Mouse (Mus musculus): ENCODE measurements around the gene Slc12a9. TPM values are rescaled to one million over a fixed set of nuclear protein-coding genes. Genes with fewer than 3 reads are reported as not detected.
A peak's percentile ranks its signal among the peaks of the same experiment; 100 is the strongest.

Gene Slc12a9
- polyA plus RNA-seq, 1 experiment from 2014 or later: 22.9 TPM

DNA sequence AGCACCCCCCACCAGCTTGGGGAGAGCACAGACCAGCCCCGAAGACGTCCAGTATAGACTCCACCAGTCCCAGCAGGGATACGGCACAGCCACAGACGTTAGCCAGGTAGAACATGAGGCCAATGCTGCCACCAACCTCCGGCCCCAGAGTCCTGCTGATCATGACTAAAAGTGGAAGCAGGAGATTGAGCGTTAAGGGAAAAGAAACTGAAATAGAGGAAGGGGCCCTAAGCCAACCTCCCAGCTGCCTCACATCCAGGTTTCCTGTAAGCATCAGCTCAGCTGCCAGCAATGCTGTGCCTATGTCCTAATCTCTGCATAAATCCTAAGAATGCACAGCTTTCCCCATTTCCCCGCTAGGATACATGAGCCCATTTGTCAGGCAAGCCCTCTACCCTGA is 2.5 kb downstream of the Slc12a9 start:
- no peaks in the 10 kb centered on the region for H3K27me3 ChIP-seq
- no peak overlapping the region for H3K9ac ChIP-seq (replicated peaks)
- ATAC-seq (ENCODE audit: low FRiP score, low read depth): no peak
- H3K4me3 ChIP-seq: no peak overlapping the region
- no peak overlapping the region for H3K4me2 ChIP-seq (replicated peaks)
- no peaks in the 10 kb centered on the region for H3K9me3 ChIP-seq
- H3K27ac ChIP-seq (replicated peaks): no peak overlapping the region
- 93% methylated on average over 7 of the region's 7 CpGs for WGBS
- H3K4me1 ChIP-seq: peaks cover 11% of the 10 kb centered on the region
- peaks cover 17% of the 10 kb centered on the region for H3K36me3 ChIP-seq

DNA sequence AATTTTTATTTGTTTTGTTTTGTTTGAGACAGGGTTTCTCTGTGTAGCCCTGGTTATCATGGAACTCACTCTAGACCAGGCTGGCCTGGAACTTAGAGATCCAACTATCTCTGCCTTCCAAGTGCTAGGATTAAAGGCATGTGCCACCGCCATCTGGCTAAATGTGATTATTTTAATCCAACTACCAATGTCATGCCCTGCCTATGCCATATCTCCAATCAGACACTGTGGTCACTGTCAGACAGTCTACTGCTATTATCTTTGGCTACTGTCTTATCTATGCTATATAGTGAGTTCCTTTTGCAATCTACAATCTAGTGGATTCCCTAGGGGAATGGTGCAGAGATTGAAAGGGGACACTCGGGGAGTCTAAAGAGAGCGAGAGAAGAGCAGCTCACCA is 12.4 kb downstream of the Slc12a9 start:
- 93% methylated on average over 3 of the region's 3 CpGs for WGBS
- H3K27me3 ChIP-seq: peaks cover 5% of the 10 kb centered on the region; the same call in 1 of the 2 replicates
- no peak for ATAC-seq (ENCODE audit: low FRiP score, low read depth)
- H3K4me1 ChIP-seq: no peaks in the 10 kb centered on the region
- no peak overlapping the region for H3K9ac ChIP-seq (replicated peaks)
- no peak overlapping the region for H3K4me3 ChIP-seq
- peaks cover 61% of the 10 kb centered on the region for H3K36me3 ChIP-seq
- H3K27ac ChIP-seq (replicated peaks): no peak overlapping the region
- H3K4me2 ChIP-seq (replicated peaks): no peak overlapping the region
- H3K9me3 ChIP-seq: no peaks in the 10 kb centered on the region

DNA sequence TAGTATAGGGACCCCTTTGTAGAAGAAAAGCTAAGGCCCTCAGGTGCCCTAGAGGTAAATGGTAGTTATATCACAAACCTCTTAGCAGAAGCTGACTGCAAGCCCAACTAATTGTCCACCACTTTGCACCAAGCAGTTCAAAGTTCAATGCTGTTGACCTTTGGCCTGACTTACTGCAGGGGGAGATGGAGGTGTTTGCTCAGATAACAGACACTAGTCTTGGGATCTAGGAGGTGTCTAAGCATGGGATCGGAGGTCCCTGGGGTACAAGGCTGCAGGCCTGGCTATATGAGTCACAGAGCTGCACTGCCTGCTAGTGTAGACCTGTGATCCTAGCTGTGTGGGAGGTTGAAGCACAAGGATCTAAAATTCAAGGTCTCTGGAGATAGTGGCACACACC is 14.8 kb downstream of the Slc12a9 start:
- peaks cover 52% of the 10 kb centered on the region for H3K36me3 ChIP-seq
- peaks cover 11% of the 10 kb centered on the region; the same call in 1 of the 2 replicates for H3K27me3 ChIP-seq
- peaks cover 21% of the 10 kb centered on the region for H3K4me1 ChIP-seq
- no peak for ATAC-seq (ENCODE audit: low FRiP score, low read depth)
- no peak overlapping the region for H3K9ac ChIP-seq (replicated peaks)
- WGBS: 89% methylated on average over 1 of the region's 1 CpGs
- H3K27ac ChIP-seq (replicated peaks): no peak overlapping the region
- H3K4me2 ChIP-seq (replicated peaks): no peak overlapping the region
- H3K4me3 ChIP-seq: no peak overlapping the region
- H3K9me3 ChIP-seq: no peaks in the 10 kb centered on the region

DNA sequence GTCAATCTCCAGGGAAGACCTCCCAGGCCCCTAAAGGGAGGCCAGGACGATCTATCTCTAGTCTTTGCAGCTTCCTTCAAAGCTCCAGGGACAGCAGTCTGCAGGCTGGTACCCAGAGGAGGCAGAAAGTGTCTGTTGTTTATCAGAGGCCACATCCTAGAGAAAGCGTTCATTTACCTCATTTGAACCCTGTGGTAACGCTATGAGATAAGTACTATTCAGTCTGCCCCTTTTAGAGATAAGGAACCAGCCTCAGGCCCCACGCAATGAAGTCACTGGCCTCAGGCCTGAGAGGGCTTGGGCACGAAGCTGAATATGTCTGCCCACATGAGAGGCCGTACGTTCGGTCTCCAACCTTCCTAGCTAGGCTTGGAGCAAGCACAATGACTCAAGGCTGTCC is 16.0 kb downstream of the Slc12a9 start:
- 92% methylated on average over 8 of the region's 8 CpGs for WGBS
- H3K9me3 ChIP-seq: no peaks in the 10 kb centered on the region
- no peak overlapping the region for H3K4me3 ChIP-seq
- ATAC-seq (ENCODE audit: low FRiP score, low read depth): no peak
- H3K27me3 ChIP-seq: peaks cover 11% of the 10 kb centered on the region; the same call in 1 of the 2 replicates
- H3K36me3 ChIP-seq: peaks cover 46% of the 10 kb centered on the region
- H3K4me2 ChIP-seq (replicated peaks): no peak overlapping the region
- no peak overlapping the region for H3K9ac ChIP-seq (replicated peaks)
- H3K27ac ChIP-seq (replicated peaks): no peak overlapping the region
- peaks cover 33% of the 10 kb centered on the region for H3K4me1 ChIP-seq

DNA sequence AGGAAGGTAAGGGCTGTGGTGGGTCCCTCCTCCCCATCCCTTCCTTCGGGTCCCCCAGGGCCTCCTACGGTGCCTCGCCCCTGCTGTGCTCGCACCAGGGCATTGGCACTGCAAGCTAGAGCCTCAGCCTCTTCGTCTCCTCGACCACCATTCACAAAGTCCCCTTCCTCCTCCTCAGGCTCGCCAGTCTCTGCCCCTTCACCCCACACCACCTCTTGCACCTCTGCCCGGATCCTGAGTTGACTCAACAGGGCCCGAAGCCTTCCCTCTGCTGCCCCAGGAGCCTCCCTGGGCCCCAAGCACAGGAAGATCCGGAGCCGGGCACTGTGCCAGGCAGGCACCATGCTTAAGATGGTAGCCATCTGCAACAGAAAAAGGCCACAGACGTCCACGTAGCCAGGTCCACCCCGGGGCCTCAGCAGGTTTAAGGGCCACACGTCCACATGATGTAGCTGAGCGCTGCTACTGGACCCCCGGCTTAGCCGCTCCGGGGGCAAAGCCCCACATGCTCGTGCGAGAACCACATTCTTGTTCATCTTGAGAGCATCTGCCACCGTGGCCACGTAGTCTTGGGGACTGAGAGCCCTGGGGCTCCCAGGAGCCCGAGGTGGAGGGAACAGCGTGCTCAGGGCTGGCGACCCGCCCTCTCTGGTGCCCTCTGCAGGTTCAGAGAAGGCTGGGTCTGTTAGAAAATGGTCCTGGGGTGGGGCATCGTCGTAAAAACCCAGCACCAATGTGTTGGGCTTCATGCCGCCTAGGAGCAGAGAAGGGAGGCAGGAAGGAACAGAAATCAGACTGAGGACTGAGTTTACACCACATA is 18.1 kb downstream of the Slc12a9 start:
- H3K4me3 ChIP-seq: no peak overlapping the region
- ATAC-seq (ENCODE audit: low FRiP score, low read depth): no peak; the same call in 1 of the 2 replicates

DNA sequence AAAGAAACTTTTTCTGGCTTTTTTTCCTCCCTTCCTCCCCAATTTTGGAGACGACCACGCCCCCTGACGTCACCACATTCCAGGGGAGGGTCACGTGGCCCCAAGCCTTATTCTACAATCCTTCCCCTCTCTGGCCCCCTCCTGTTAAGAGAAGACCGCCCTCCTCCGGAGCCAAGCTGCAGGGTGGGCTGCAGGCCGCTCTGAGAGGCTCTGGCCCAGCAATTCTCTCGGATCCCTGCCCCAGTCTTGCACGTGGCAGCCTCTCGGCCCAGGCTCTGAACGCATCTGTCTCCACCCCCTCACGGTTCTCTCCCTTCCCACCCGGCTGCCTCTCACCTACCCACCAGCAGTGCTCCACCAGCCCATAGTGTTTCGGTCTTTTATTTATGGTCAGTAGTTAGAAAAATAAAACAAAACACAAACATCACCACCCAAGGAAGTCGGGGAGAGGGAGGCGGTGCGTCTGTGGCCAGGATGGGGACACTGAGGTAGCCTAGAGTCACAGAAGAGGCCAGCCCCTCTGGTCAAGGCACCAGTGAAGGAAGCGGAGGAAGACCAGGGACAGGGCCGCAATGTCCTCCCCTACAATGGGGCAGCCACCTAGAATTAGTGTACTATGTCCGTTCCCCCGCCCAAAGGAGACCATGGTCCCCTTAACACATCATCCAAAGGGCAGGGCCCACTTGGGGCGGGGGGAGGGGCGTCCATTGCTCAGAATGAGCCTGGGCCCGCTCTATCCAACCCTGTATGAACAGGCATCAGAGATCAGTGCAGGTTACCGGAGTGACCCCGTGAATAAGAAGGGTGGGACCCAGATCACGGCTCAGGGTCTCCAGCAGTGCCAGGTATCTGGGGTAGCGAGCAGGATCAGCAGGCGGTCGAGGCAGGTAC is 19.0 kb downstream of the Slc12a9 start, which contains the start of gene Trip6:
TSS of gene Trip6 (minus strand) at position 212 of the 891 bp plus-strand sequence.
- peak within 1 kb of the TSS; percentile 51 for H3K4me3 ChIP-seq
- peak; percentile 88 for ATAC-seq (ENCODE audit: low FRiP score, low read depth)
- 13% methylated on average over 30 of the region's 30 CpGs for WGBS

More for the DNA sequence above, 18.1 kb downstream of the Slc12a9 start:
- Histone ChIP-seq H3K4me2 (replicated peaks) (peak overlapping the region; percentile 73; the same call in 1 of the 2 replicates), H3K27ac (replicated peaks) (peak overlapping the region; percentile 80; the same call in 1 of the 2 replicates), H3K4me1 (peaks cover 40% of the 10 kb centered on the region), H3K27me3 (peaks cover 11% of the 10 kb centered on the region; the same call in 1 of the 2 replicates), H3K9ac (replicated peaks) (peak overlapping the region; percentile 74), H3K36me3 (peaks cover 38% of the 10 kb centered on the region), H3K9me3 (no peaks in the 10 kb centered on the region)
- WGBS: 34% methylated on average over 30 of the region's 30 CpGs

DNA sequence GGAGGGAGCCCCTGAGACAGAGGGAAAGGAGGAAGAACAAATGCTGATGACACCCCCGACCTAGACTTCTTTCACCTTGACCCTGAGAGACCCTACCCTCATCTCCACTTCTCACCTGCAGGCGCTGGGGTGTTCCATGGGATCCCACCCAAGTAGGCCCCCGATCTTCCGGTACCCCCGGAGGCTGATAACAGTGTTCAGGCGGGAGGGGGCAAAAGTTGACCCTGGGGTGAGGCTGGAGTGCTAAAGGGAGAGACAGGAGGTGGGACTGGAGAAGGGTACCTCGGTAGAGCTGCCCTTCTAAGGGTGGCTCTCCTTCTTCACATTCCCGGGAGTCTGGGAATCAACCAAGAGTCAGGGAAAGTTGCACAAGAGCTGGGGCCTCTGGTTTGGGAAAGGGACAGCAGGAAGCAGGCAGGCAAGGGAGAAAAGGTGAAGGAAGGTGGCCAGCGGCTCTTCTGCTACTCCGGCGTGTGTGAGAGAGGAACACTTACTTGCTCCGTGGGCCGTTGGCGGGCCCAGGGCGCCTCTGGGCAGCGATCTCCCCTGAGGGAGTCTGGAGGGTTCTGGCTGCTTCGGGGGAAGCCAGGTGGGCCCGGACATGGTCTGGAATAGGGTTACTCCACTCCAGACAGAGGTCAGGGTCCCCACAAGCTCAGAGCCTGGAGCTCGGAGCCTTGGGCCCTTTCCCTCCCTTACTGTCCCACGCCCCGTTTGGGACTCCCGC is 19.8 kb downstream of the Slc12a9 start:
- Histone ChIP-seq H3K36me3 (peaks cover 40% of the 10 kb centered on the region), H3K4me3 (peak overlapping the region; percentile 51), H3K27me3 (peaks cover 11% of the 10 kb centered on the region; the same call in 1 of the 2 replicates), H3K27ac (replicated peaks) (peak overlapping the region; percentile 80), H3K9me3 (no peaks in the 10 kb centered on the region), H3K4me1 (peaks cover 40% of the 10 kb centered on the region), H3K4me2 (replicated peaks) (peak overlapping the region; percentile 73), H3K9ac (replicated peaks) (peak overlapping the region; percentile 74)
- ATAC-seq (ENCODE audit: low FRiP score, low read depth): peak; percentile 61
- WGBS: 3% methylated on average over 22 of the region's 22 CpGs

More for the DNA sequence above, 19.0 kb downstream of the Slc12a9 start, which contains the start of gene Trip6:
- Histone ChIP-seq H3K9ac (replicated peaks) (peak within 1 kb of the TSS; percentile 74), H3K27ac (replicated peaks) (peak within 1 kb of the TSS; percentile 80), H3K9me3 (no peaks in the 10 kb centered on the region), H3K36me3 (peaks cover 38% of the 10 kb centered on the region), H3K4me2 (replicated peaks) (peak within 1 kb of the TSS; percentile 73), H3K27me3 (peaks cover 11% of the 10 kb centered on the region; the same call in 1 of the 2 replicates), H3K4me1 (peaks cover 40% of the 10 kb centered on the region)

DNA sequence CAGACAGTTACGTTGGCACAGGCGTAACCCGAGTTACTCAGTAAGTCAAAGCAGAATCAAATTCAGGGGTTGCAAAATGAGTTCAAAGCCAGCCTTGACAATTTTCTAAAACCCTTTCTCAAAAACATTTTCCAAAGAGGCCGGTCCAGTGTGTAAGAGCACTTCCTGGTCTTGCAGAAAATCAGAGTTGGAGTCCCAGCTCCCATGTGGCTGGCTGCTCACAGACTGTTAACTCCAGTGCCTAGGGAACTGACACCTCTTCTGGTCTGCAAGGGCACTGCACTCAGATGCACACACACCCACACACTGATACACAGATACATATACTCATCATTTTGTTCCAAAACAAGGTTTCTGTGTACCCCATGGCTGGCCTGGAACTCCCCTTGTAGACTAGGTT is 25.0 kb downstream of the Slc12a9 start:
- Histone ChIP-seq H3K27ac (replicated peaks) (peak overlapping the region; percentile 96; the same call in 1 of the 2 replicates), H3K27me3 (no peaks in the 10 kb centered on the region), H3K4me3 (peak overlapping the region; percentile 94), H3K4me1 (peaks cover 44% of the 10 kb centered on the region), H3K4me2 (replicated peaks) (peak overlapping the region; percentile 67), H3K9me3 (no peaks in the 10 kb centered on the region), H3K36me3 (peaks cover 45% of the 10 kb centered on the region), H3K9ac (replicated peaks) (peak overlapping the region; percentile 94)
- WGBS: 98% methylated on average over 4 of the region's 4 CpGs
- no peak for ATAC-seq (ENCODE audit: low FRiP score, low read depth)

DNA sequence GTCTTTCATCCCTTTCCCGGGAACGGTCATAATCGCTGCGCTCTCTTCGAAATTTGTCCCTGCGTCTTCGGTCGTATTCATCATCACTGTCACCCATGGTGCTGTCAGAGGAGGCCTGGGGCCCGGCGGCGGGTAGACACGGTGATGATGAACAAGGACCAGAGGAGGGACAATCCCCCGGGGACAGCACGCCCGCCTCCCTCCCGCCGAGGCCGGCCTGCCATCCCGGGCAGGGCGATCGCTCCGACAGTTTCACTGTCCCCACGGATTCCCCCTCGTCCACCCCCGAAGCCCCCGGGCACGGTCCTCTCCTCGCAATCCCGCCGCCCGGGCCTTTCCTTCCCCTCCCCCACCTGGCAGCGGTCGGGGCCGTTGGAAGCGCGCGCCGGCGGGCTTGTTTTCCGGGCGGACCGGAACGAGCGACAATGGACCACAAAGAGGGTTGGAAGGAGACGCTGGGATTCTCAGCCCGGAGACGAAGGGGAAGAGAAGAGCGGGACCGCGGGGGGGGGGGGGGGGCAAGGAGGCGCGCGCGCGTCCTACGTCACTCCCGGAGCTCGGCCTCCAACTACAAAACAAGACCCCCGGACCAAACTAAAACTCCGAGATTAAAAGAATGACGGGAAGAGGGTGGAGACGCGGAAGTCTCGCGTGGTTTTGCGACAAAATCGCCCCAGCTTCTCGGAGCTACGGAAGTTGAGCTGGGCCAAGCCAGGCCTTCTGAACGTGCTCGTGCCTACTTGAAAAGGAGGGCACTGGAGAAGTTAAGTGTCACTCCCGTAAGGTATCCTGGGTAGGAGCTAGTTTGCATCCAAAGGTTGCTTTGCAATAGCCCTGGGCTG is 26.1 kb downstream of the Slc12a9 start, which contains the start of gene Srrt:
TSS of gene Srrt (minus strand) at position 604 of the 842 bp plus-strand sequence.
- Histone ChIP-seq H3K4me1 (peaks cover 34% of the 10 kb centered on the region), H3K9me3 (no peaks in the 10 kb centered on the region), H3K36me3 (peaks cover 56% of the 10 kb centered on the region), H3K27ac (replicated peaks) (peak within 1 kb of the TSS; percentile 96), H3K9ac (replicated peaks) (peak within 1 kb of the TSS; percentile 94), H3K4me2 (replicated peaks) (peak within 1 kb of the TSS; percentile 67), H3K27me3 (no peaks in the 10 kb centered on the region), H3K4me3 (peak within 1 kb of the TSS; percentile 94)
- ATAC-seq (ENCODE audit: low FRiP score, low read depth): peak; percentile 88
- WGBS: under 1% methylated on average over 56 of the region's 72 CpGs

DNA sequence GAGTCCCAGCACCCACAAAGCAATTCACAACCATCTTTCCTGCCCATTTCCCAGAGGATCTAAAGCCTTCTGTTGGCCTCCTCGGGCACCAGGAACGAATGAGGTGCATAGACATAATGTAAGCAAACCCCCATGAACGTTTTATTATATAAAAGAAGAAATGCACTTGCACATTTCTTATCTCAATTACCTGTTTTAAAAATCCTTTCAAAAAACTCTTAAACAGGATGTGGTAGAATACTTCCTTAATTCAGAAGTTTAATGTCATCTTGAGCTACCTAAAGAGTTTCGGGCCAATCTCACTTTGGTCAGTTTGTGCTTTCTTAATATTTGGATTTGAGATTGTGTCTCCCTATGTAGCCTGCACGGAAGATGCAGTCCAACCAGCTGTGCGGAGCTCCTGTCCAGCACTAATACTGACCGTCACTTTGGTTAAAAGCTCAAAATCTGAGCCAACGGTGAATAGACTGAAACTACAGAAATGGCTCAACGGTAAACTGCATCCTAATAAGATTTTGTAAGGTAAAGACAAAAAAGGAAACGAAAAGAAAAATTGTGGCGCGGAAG is 26.9 kb downstream of the Slc12a9 start:
- Histone ChIP-seq H3K9me3 (no peaks in the 10 kb centered on the region), H3K9ac (replicated peaks) (peak overlapping the region; percentile 94), H3K36me3 (peaks cover 60% of the 10 kb centered on the region), H3K4me1 (peaks cover 28% of the 10 kb centered on the region), H3K27ac (replicated peaks) (peak overlapping the region; percentile 96), H3K4me3 (peak overlapping the region; percentile 94), H3K4me2 (replicated peaks) (peak overlapping the region; percentile 67), H3K27me3 (no peaks in the 10 kb centered on the region)
- ATAC-seq (ENCODE audit: low FRiP score, low read depth): no peak
- WGBS: 17% methylated on average over 12 of the region's 12 CpGs
